Mouse (Mus musculus): ENCODE measurements around the gene Zfp607b. TPM values are rescaled to one million over a fixed set of nuclear protein-coding genes. Genes with fewer than 3 reads are reported as not detected.
A peak's percentile ranks its signal among the peaks of the same experiment; 100 is the strongest.

Zfp607b gene
- polyA plus RNA-seq, 1 experiment: 0.03 TPM

DNA sequence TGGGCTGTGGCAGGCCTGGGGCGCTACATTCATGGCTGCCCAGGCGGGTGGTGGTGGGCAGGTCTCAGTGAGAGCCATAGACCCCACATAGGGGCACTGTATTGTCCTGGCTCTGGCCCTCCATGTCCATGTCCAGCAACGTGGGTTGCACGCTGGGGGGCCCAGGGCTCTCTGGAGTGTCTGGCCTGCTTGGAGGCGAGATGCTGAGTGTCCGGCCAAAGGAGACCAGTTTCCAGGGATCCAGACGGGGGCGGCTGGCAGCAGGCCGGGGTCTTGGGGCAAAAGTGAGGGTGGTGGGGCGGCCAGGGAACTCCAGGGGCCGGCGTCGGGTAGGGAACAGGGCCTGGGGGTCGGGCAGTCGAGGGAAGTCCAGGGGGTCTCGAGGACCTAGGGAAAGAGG, 32.5 kb upstream of the Zfp607b start:
- Histone ChIP-seq H3K36me3 (replicated peaks; ENCODE audit: low read length) (no peaks in the 10 kb centered on the region), H3K9me3 (no peaks in the 10 kb centered on the region), H3K27me3 (replicated peaks) (peaks cover 82% of the 10 kb centered on the region), H3K4me3 (replicated peaks) (no peak overlapping the region), H3K4me1 (peaks cover 28% of the 10 kb centered on the region)
- TF ChIP-seq FLI1 (IDR thresholded peaks at IDR 0.05; ENCODE audit: low read length): no peak
- no peak for TF ChIP-seq GATA1 (IDR thresholded peaks at IDR 0.05; ENCODE audit: borderline replicate concordance, low read length)

DNA sequence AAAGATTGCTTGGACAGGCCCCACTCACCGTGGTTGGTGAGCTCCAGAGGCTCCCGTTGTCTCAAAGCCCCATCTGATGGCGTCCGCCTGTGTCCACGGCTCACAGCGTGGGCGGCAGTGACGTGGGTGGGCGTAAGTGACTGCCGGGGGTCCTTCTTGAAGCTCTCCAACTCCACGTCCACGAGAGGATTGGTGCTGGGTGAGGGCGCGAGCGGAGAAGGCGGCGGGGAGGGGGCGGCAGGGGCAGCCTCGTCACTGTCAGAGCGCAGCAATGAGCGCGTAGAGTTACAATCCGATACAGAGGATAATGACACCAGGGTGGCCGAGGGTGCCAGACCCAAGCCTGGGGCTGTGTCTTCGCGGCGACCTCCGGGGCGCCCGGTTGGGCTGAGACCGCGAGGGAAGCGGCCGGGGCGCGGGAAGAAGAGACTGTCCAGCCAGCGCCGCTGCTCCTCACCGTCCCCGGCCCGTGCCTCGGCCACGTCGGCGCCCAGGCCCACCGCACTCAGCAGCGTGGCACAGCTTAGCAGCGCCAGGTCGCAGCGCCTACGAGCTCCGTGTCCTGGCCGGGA, 31.2 kb upstream of the Zfp607b start:
- Histone ChIP-seq H3K36me3 (replicated peaks; ENCODE audit: low read length) (no peaks in the 10 kb centered on the region), H3K9me3 (no peaks in the 10 kb centered on the region), H3K4me1 (peaks cover 28% of the 10 kb centered on the region), H3K4me3 (replicated peaks) (peak overlapping the region; percentile 30), H3K27me3 (replicated peaks) (peaks cover 79% of the 10 kb centered on the region)
- TF ChIP-seq FLI1 (IDR thresholded peaks at IDR 0.05; ENCODE audit: low read length): no peak
- TF ChIP-seq GATA1 (IDR thresholded peaks at IDR 0.05; ENCODE audit: borderline replicate concordance, low read length): no peak

- peaks cover 74% of the 10 kb centered on the region for H3K27me3 ChIP-seq (replicated peaks)
- TF ChIP-seq GATA1 (IDR thresholded peaks at IDR 0.05; ENCODE audit: borderline replicate concordance, low read length) (no peak), FLI1 (IDR thresholded peaks at IDR 0.05; ENCODE audit: low read length) (no peak)
- peak overlapping the region; percentile 59 for H3K4me3 ChIP-seq (replicated peaks)
- H3K36me3 ChIP-seq (replicated peaks; ENCODE audit: low read length): no peaks in the 10 kb centered on the region
- no peaks in the 10 kb centered on the region for H3K9me3 ChIP-seq
- peaks cover 24% of the 10 kb centered on the region for H3K4me1 ChIP-seq
Measured at GRCm38 (mm10) chr7:27658712-27659663, 30.2 kb upstream of the Zfp607b start.

GRCm38 (mm10) chr7:27662038-27662437, 27.1 kb upstream of the Zfp607b start:
- H3K4me3 ChIP-seq (replicated peaks): no peak overlapping the region
- no peak for TF ChIP-seq GATA1 (IDR thresholded peaks at IDR 0.05; ENCODE audit: borderline replicate concordance, low read length)
- no peak for TF ChIP-seq FLI1 (IDR thresholded peaks at IDR 0.05; ENCODE audit: low read length)
- peaks cover 58% of the 10 kb centered on the region for H3K27me3 ChIP-seq (replicated peaks)

DNA sequence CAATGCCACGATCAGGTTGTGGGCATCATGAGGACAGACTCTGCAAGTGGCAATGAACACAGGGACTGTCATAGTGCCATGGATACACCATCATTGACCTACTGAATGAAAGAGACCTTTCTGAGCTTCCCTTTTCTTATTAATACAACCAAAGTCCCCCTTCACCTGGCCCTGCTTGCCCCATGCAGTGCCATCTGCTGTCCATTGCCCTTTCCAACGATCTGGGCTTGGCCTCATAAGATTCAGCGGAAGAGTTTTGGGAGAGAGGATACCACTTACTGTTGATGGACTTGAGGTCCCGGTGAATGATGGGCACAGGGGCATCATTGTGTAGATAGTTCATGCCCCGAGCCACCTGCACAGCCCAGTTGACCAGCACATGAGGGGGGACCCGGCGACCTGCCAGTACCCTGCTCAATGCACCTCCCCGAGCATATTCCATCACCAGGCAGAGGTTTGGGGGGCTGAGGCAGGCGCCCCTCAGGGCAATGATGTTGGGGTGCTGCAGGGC, 16.0 kb upstream of the Zfp607b start:
- Histone ChIP-seq H3K4me3 (replicated peaks) (peak overlapping the region; percentile 94), H3K9me3 (no peaks in the 10 kb centered on the region), H3K4me1 (peaks cover 30% of the 10 kb centered on the region), H3K36me3 (replicated peaks; ENCODE audit: low read length) (peaks cover 16% of the 10 kb centered on the region), H3K27me3 (replicated peaks) (peaks cover 9% of the 10 kb centered on the region)
- TF ChIP-seq GATA1 (IDR thresholded peaks at IDR 0.05; ENCODE audit: borderline replicate concordance, low read length): no peak
- no peak for TF ChIP-seq FLI1 (IDR thresholded peaks at IDR 0.05; ENCODE audit: low read length)

More at GRCm38 (mm10) chr7:27662038-27662437, 27.1 kb upstream of the Zfp607b start:
- Histone ChIP-seq H3K4me1 (peaks cover 20% of the 10 kb centered on the region), H3K9me3 (no peaks in the 10 kb centered on the region), H3K36me3 (replicated peaks; ENCODE audit: low read length) (peaks cover 3% of the 10 kb centered on the region)

DNA sequence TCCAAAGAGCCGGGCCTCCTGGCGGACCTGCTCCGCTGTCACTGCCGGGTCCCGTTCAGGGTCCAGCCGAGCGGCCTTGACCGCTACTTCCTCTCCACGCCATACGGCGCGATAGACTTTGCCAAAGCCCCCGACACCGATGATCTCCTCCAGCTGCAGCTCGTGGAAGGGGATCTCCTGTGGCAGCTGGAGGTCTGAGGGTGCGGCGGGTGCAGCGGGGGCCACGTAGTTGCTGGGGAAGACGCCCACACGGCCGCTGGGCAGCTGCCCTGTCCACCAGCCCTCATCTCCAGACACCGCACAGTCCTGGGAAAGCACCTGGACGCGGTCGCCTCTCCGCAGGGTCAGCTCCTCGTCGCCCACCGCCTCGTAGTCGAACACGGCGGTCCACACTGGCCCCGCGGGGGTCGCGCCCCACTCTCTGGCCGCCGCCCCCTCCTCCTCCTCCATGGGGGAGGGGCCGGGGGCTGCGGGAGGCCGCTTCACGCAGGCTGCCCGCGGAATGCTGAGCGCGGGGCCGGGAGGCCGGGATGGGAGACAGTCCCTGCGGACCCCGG, 15.5 kb upstream of the Zfp607b start:
- peaks cover 9% of the 10 kb centered on the region for H3K27me3 ChIP-seq (replicated peaks)
- TF ChIP-seq GATA1 (IDR thresholded peaks at IDR 0.05; ENCODE audit: borderline replicate concordance, low read length) (no peak), FLI1 (IDR thresholded peaks at IDR 0.05; ENCODE audit: low read length) (no peak)

GRCm38 (mm10) chr7:27674195-27674521, 15.0 kb upstream of the Zfp607b start:
- Histone ChIP-seq H3K27me3 (replicated peaks) (peaks cover 9% of the 10 kb centered on the region), H3K9me3 (no peaks in the 10 kb centered on the region), H3K4me3 (replicated peaks) (peak overlapping the region; percentile 94), H3K4me1 (peaks cover 30% of the 10 kb centered on the region), H3K36me3 (replicated peaks; ENCODE audit: low read length) (peaks cover 12% of the 10 kb centered on the region)
- no peak for TF ChIP-seq GATA1 (IDR thresholded peaks at IDR 0.05; ENCODE audit: borderline replicate concordance, low read length)
- no peak for TF ChIP-seq FLI1 (IDR thresholded peaks at IDR 0.05; ENCODE audit: low read length)

More for the DNA sequence above, 15.5 kb upstream of the Zfp607b start:
- H3K4me1 ChIP-seq: peaks cover 30% of the 10 kb centered on the region
- no peaks in the 10 kb centered on the region for H3K9me3 ChIP-seq
- H3K36me3 ChIP-seq (replicated peaks; ENCODE audit: low read length): peaks cover 12% of the 10 kb centered on the region
- peak overlapping the region; percentile 94 for H3K4me3 ChIP-seq (replicated peaks)

- Histone ChIP-seq H3K9me3 (no peaks in the 10 kb centered on the region), H3K36me3 (replicated peaks; ENCODE audit: low read length) (peaks cover 12% of the 10 kb centered on the region), H3K4me1 (peaks cover 30% of the 10 kb centered on the region), H3K27me3 (replicated peaks) (peaks cover 9% of the 10 kb centered on the region), H3K4me3 (replicated peaks) (peak within 1 kb of the TSS; percentile 94)
- TF ChIP-seq FLI1 (IDR thresholded peaks at IDR 0.05; ENCODE audit: low read length) (no peak), GATA1 (IDR thresholded peaks at IDR 0.05; ENCODE audit: borderline replicate concordance, low read length) (no peak)
Measured at GRCm38 (mm10) chr7:27674522-27675221, 14.5 kb upstream of the Zfp607b start, which contains the start of gene Map3k10. Gene Map3k10, minus strand, starts transcription at chr7:27674598.

- TF ChIP-seq GATA1 (IDR thresholded peaks at IDR 0.05; ENCODE audit: borderline replicate concordance, low read length) (no peak), FLI1 (IDR thresholded peaks at IDR 0.05; ENCODE audit: low read length) (no peak)
- Histone ChIP-seq H3K27me3 (replicated peaks) (peaks cover 9% of the 10 kb centered on the region), H3K4me3 (replicated peaks) (peak overlapping the region; percentile 94), H3K9me3 (no peaks in the 10 kb centered on the region), H3K36me3 (replicated peaks; ENCODE audit: low read length) (peaks cover 7% of the 10 kb centered on the region), H3K4me1 (peaks cover 30% of the 10 kb centered on the region)
Measured at GRCm38 (mm10) chr7:27675222-27675612, 13.9 kb upstream of the Zfp607b start.
